Mouse (Mus musculus) cerebellum, adult 11-12 months (tissue): ENCODE data around the gene Dnah2.
A peak's percentile ranks its signal among the peaks of the same experiment; 100 is the strongest.

Experiments used
- DNase-seq: peaks from one replicate; pipeline ENCODE4 v3.0.0; 2022

Gene Dnah2

DNA sequence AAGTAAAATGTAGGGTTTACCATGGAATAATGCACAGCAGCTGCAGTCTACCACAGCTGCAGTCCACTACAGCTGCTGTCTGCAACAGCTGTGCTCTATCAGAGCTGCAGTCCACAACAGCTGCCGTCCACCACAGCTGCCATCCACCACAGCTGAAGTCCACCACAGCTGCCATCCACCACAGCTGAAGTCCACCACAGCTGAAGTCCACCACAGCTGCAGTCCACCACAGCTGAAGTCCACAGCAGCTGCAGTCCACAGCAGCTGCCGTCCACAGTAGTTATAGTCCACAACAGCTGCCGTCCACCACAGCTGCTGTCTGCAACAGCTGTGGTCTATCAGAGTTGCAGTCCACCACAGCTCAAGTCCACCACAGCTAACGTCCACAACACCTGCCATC is 89.0 kb downstream of the Dnah2 start:
- no peak for DNase-seq

DNA sequence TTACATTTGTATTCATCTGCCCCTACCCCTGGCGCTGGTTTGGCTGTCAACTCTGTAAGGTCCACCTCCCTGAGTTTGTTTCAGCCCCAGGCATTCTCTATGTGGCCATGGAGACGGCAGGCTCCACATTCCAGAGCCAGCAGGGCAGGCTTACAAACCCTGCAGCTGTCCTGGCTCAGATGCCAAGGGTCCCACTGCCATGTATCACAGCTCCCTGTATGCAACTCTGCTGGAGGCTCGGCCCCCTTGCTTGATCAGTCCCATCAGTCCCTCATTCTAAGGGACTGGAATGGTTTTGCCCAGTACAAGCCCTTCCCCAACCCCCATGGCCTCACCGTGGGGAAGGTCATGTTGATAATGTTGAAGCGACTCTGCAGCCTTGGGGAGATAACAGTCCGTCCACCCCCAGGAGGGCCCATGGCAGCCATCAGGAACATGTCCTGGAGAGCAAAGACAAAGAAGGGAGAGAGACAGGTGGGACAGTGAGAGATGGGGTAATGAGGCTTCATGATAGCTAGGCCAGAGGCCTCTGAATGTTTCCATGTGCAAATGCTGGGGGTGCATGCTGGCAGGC is 91.8 kb downstream of the Dnah2 start:
- DNase-seq, result no peak

DNA sequence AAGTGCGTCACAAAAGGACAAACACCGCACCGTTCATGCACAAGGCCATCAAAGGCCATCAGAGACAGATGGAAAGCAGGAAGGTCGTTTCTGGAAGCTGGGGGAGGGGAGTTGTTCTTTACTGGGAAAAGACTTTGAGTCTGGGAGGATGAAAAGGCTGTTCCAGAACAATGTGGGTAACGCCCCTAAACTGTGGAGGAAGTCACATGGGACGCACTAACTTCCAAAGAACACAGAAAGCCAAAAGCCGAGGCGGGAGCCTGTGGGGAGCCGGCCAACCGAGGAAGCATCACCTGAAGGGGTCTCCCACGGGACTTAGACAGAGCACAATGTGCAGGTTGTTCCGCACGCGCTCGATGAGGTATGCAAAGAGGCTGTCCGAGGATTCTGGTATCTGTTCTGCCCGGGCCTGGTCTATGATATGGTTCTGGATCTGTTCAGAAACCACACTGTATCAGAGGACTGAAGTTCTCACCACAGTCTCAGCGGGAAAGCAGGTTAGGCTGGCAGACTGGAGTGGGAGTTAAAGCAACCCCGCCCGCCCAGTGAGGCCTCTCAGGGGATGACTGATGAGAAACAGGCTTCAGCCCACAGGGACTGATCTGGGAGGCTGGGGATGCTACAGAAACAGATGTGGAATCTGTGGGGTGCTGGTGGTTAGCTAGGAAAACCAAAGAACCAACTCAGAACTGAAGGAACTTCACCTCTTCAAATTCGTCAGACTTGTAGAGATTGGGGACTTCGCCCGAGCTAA is 96.6 kb downstream of the Dnah2 start:
- DNase-seq, result no peak

DNA sequence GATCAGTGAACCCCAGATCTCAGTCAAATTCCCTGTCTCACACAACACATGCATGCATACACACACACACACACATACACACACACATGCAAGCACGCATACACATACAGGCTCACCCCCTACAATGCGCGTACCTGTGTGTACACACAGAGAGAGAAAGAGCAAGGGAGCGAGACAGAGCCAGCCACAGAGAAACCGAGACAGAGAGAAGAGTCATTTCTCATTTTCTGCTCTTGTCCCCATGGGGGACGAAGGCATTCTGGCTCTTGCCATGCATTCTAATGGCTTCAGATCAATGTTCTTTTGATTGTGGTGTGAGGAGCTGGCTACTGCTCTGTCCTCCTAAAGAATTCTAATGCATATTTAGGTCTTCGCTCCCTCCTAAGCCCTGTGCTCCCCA is 101.6 kb downstream of the Dnah2 start:
- DNase-seq, result no peak

DNA sequence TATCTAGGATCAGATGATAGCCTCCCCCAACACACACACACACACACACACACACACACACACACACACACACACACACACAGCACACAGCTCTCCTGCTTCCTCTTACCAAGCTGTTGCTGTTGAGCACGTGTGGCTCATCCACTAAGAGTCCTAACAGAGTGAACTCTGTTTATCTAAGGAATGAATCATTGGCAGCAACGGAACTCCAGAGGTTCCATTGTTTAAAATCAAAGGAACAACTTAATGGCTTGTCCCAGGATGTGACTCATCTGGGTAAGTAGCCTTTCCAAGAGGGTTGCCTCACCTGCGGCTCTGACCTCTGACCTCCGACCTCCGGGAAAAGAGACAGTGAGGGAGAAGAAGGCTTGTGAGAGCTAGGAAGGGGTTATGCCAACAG is 105.6 kb downstream of the Dnah2 start:
- DNase-seq, result no peak

DNA sequence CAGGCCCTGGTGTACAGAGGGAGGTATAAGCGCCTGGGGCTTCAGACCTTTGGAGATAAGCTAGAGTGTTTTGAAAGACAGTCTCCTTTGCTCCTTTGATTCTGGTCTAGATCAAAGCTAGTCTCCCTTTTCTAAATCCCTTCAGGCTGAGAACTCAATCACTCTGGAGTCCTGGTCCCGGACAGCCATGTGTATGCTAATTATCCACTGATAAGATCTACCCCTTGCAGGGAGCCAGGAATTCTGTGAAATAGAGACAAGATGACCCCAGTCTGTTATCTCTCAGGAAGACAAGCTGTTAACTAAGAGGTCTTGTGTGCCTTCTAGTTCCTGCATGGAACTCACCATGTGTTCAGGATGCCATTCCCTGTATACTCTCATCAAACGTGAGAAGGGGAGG is 111.6 kb downstream of the Dnah2 start:
- DNase-seq, result no peak

DNA sequence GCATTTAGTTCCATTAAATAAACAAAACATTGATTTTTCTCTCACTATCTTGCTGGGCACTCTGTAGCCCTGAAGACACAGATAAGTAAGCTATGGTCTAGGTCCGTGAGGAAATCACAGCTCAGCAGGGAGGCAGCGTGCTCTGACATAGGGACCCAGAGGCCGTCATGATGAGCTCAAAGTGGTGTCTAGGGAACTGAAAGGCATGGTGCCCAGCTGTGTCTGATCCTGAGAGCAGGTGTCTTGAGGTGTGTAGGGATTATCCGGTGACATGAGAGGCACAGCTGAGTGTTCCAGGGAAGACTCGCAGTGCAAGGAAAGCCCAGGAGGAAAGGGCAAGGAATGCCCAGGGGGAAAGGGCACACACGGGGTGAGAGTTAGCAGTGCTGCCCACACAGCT is 115.7 kb downstream of the Dnah2 start:
- no peak for DNase-seq

DNA sequence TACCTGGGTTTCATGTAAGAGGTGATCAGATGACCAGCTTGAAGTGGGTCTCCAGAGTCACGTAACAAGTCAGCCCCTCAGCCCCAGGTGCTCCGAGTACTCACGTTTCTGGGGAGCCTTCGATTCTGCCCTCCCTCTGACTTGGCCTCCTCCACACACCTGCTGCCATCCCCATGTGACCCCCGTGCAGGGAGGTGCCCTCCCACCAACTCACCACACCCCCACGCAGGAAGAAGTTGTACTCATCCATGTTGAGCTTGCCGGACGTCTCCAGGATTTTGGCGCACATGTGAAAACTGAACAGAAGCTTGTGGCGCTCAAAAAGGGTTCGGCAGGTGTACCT is 116.3 kb downstream of the Dnah2 start:
- peak; percentile 54 for DNase-seq

DNA sequence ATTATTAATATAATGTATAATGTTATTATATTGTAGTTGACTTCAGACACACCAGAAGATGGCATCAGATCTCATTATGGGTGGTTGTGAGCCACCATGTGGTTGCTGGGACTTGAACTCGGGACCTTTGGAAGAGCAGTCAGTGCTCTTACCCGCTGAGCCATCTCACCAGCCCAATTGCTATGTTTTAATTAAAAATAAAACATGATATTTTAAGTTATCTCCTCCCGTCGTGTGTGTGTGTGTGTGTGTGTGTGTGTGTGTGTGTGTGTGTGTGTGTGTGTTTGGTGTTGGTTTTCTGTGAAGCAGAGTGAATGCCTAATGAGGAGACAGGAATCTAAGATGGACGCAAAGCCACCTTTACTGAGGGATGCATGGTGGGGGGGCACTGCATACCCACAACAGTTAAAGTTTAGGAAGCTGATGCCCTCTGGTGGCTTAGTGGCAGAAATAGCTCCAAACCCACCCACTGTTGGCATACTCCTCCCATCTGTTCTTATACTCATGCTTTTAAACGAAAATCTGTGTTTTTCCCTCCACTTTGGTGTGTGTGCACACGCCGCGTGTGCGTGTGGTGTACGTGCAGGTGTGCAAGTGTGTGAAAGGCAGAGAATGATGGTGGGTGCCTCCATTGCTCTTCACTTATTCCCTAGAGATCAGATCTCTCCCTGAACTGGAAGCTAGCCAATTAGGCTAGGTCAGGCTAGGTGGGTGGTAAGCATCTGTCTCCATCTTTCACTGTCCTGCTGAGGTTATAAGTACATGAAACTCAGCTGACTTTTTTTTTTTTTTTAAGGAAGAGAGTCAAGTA is 116.9 kb downstream of the Dnah2 start:
- peak; percentile 87 for DNase-seq

DNA sequence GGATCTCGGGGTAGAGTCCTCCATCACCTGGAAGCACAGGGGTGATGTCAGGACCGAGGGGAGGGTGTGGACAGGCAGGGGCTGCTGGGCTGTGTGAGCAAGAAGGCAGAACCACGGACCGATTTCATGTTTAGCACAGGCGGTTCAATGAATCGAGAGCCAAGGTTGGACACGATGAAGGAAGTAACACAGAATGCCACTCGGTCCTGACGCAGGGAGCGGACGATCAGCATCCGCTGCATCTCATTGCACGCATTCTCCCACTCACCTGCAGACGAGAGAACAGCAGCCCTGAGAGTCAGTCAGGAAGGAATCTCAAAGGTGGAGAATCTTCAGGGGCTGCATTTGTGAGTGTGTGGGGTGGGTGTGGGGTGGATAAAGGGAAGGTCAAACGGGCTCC is 118.3 kb downstream of the Dnah2 start:
- no peak for DNase-seq

DNA sequence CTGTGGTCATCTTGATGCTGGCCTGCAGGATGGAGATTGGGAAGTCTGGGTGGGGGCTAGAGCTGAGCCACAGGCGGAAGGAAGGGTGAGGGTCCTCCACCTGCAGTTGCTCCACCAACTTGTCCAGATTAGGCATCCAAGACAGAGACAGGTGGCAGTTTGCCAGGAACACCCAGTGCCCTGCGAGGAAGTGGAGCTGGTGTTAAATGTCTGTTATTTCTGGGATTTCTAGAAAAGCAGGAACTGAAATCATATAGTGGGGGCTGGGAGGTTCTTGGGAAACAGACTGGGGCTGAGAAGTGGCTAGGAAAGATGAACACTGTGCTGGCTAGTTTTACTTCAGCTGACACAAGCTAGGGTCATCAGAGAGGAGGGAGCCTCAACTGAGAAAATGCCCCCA is 119.6 kb downstream of the Dnah2 start:
- DNase-seq, result no peak

DNA sequence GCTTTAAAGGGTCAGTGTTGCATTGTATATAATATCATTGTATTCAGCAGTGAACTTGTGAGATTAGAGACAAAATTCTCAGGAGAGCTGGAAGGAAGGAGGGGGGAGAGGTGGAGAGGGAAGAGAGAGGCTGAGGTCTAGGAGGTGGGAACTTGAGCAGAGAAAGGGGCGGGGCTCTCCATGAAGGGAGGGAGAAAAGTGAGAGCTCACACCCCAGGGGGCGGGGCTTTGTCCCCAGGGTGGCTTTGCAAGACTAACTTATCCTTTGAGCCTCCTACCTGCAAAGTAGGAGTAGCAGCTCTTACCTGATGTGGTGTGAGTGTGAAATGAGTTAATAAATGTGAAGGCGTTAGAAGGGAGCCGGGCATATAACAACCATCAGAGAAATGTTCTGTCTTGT is 120.2 kb downstream of the Dnah2 start:
- DNase-seq, result no peak

DNA sequence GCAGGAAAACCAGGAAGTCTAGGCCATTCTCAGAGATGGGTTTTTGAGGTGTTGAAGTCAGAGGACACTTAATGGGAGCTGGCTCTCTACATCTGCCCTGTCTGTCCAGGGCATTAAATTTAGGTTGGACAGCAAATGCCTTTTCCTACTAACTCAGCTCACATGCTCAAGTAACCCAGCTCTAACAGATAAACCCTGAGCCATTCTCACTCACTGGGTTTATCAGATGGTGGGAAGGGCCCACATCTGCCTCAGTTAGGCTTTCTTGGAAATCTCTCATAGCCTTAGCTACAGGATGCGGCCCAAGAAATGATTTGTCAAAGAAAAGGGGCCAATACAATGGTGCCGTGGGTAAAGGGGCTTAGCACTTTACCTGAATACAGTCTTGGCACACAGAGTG is 122.7 kb downstream of the Dnah2 start:
- no peak for DNase-seq

DNA sequence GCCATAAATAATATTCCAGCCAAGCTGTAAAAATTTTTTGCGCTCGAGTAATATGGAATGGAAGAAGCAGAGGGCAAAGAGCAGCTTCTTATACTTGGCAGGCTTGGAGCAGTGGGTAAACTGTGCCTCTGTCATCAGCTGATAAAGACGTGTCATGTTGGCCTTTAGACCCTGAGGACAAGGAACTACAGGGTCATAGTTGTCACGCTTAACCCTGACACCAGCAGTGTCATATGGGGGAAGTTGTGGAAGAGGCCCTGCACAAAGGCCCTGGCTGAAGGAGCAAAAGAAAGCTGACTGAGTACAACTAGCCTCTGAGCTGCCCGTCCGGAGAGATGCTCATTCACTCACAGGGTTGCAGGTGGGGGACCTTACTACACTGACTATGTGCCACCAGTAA is 125.0 kb downstream of the Dnah2 start:
- DNase-seq, result no peak

DNA sequence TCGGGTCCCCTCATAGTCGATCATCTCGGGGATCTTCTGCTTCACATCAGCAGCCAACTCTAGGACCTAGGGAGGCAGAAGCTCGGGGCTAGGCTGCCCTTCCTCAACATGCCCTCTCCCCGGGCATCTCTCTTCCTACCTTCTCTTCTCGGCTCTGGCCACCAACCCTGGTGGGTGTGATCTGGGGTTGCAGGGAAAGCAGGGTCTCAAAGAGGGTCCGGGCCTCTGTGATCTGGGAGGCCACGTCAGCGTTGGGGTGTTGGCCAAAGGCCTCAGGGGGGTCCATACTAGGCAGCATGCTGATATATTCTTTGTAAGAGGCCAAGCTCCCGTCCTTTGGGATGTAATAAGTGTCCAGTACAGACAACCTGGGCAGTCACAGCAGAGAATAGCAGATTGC is 126.1 kb downstream of the Dnah2 start:
- peak; percentile 51 for DNase-seq

DNA sequence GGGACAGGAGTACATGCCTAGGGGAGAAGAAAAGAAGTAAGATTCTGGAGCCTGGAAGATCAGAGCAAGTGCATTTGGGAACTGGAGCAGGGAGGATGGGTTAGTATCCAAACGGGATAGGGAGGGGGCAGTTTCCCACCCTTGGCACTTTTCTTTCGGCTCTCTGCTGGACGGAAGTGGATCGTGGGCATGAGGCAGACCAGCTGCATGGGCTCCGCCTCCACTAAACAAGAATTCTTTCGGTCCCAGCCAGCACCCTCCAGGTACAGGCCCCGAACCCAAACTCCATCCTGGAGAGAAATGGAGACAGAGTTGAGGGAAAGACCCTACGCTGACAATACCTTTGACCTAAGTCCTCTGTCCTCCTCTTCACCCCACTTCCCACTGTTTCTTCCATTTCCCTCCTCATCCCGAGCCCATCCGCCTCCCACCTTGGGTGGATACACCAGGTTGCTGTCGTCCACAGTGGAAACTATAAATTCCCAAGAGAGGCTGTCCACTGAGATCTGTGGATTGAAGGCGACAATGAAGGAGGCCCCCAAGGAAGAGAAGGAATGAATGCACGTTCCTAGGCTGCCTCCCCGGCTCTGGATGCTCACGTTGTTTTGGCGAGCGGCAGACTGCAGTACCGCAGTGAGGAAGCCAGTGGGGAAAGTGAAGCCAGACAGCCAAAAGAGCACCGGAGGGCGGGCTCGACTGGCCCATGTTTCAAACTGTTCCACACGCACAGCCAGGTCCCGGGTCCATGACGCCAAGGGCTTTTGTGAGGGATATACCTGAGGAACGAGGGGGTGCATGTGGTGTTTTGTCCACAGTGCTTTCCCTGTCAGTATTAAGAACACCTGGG is 127.6 kb downstream of the Dnah2 start:
- DNase-seq, result peak; percentile 47

DNA sequence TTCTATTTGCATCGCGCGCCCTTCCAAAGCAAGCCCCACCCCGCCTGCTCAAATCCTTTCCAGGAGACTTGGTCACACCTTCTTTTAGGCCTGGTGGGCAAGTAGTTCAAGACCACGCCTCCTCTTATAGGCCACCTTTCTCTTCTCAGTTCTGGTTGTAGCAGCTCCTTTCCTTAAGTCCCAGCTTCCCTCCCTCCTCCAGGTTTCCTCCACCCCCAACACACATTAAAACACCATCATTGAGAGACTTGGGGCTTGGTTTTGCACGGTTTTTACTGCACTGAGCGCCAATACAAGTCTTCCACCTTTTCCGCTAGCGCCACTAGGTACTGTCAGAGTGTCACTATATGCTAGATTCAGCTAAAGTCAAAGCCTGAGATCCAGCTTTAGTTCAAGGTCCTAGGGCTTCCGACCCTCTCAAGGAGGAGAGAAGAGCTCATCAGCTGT is 128.3 kb downstream of the Dnah2 start:
- DNase-seq, result peak; percentile 37

DNA sequence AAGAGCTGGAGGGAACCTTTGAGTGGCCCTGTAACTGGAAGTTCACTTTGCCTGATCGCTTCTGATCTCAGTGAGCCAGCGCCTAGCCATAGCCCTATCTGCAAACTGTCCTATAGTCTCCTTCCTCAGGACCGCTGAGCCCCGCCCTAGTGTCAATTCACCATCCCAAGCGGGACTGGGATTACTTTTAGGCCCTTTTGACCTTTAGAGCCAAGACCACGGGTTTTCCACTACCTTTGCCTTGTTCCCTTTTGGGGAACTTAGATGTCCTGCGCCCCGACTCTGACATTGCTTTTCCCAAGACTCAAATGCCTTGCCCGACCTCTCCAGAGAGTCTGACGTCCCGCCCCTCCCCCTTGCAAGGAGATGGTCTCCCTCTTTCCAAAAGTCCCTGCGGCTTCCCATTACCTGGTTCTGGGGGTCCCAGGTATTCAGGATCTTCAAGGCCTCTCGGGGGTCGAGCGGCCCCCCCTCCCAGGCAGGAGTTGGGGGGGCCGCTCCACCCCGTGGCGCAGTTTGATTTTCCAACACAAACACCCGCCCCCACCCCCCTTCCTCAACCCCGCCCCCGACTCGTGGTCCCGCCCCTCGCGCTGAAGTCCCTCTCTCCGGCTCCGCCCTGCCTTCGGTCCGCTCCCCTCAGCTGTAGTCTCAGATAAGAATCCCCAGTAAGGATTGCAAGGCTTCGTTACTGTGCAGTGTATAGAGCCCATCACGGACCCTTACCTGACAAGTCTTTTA is 128.9 kb downstream of the Dnah2 start:
- DNase-seq, result peak; percentile 76

DNA sequence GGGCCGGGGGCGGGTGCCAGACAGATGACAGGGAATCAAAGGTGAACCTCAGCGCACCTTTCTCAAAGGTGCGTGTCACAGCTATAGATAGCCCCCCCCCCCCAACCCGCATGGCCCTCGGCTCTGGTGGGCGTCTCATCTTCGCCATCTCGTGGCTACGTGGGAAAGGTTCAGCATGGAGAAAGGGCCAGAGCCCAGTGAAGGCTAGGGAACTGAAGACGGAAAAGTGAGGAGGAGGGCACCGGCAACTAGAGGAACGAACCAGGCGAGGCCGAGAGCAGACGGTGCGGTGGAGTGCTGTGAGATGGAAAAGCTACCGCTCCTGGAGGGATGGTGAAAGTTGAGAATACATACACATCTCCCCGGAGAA is 129.5 kb downstream of the Dnah2 start:
- DNase-seq, result peak; percentile 69

DNA sequence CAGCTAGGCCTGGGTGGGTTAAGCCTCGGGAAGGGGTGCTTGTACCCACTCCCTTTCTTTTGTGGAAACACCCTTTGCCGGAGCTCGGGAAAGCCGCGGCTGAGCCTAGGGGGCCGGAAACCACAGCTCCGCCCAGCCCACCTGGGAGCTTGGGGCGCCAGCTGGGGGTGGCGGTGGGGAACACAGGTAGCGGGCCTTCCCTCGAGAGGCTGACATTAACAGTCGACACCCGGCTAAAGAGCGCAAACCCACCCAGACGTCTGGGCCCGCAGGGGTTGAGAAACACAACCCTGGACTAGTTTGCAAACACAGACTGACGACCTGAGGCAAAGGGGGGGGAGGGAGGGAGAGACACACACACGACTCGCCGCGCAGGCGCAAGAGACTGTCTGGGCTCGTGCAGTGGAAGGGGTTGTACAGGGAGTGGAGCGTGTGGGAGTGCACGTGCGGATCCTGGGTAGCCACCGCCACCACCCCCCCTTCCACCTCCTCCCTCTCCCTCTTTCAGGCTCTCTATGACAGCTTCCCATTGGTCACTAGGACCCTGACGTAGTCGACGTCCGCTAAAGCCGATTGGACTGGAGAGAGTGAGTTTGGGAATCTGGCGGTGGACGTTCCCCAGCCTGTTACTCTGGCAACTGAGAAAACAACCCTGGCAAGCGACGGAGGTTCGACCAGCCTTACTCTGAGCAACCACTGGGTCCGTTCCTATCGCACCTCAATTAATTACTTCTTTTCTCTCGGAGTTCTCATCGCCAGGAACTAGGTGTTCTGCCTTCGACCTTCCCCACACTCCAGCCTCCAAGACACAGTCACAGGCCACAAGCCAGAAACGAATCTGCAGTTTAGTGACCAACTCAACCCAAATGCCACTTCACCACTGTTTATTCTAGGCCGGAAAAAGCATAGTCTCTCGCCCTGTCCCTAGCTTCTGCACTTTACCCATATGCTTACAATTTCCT is 130.1 kb downstream of the Dnah2 start:
- DNase-seq, result peak; percentile 98
